Comparison of ENCODE assay signal across 8 mouse cellular contexts in genomic region chr1:184729357-184730140, GRCm38 (mm10). TPM values are rescaled to one million over a fixed set of nuclear protein-coding genes. Genes with fewer than 3 reads are reported as not detected.
DNase-seq lines count a peak whose midpoint lies in the region; ATAC-seq and TF ChIP-seq lines count a peak whose summit lies in the region.

No protein-coding gene starts in this region.

- H3K9ac ChIP-seq in heart, postnatal 0 days (replicated peaks; ENCODE audit: low read depth, low read length), result 0 out of 2 replicates have a peak overlapping the region, but pooled peaks have one; percentile 30

- TF ChIP-seq EP300 in heart, postnatal 0 days (IDR thresholded peaks at IDR 0.05; ENCODE audit: low read depth), result no peak

- peaks cover 86% of the 10 kb centered on the region for H3K27me3 ChIP-seq in heart, postnatal 0 days (ENCODE audit: control insufficient read depth, insufficient read depth, low read length)

- ATAC-seq in heart, postnatal 0 days (ENCODE audit: insufficient read depth, low read depth), result no peak

- intact Hi-C loops in heart, postnatal 14 days (cut with DNase I), result no loop called here
- intact Hi-C loops in gastrocnemius, postnatal 36 days (cut with DNase I), result loop anchor here (2.0 to 5.0 kb wide), 2 partner anchors 57 to 283 kb away; no protein-coding TSS in a partner anchor

- peak; percentile 27; the same call in 1 of the 2 replicates for TF ChIP-seq CTCF in bone marrow macrophage, adult 2 months (IDR thresholded peaks at IDR 0.05; ENCODE audit: low read depth, low read length)
- no peak for TF ChIP-seq CTCF in heart, postnatal 0 days (IDR thresholded peaks at IDR 0.05; ENCODE audit: low read depth)

- H3K4me3 ChIP-seq in bone marrow macrophage, adult 2 months (ENCODE audit: insufficient read depth, low read length), result peak overlapping the region; percentile 91
- peak overlapping the region; percentile 66 for H3K4me3 ChIP-seq in heart, postnatal 0 days (ENCODE audit: low read depth, low read length)

- H3K4me2 ChIP-seq in heart, postnatal 0 days (ENCODE audit: low read depth, low read length), result peak overlapping the region; percentile 86

- no peak for TF ChIP-seq POLR2A in bone marrow macrophage, adult 2 months (IDR thresholded peaks at IDR 0.05; ENCODE audit: borderline replicate concordance, low read depth, low read length)

- H3K4me1 ChIP-seq in bone marrow macrophage, adult 2 months (ENCODE audit: control insufficient read depth, insufficient read depth, low read length), result peaks cover 10% of the 10 kb centered on the region
- H3K4me1 ChIP-seq in heart, postnatal 0 days (ENCODE audit: control insufficient read depth, insufficient read depth), result peaks cover 6% of the 10 kb centered on the region

- H3K9me3 ChIP-seq in heart, postnatal 0 days (replicated peaks; ENCODE audit: control insufficient read depth, low read length), result no peaks in the 10 kb centered on the region

- H3K36me3 ChIP-seq in heart, postnatal 0 days (replicated peaks; ENCODE audit: control insufficient read depth, insufficient read depth, low read length), result peaks cover 6% of the 10 kb centered on the region; the same call in 1 of the 2 replicates

- peak overlapping the region; percentile 97 for H3K27ac ChIP-seq in bone marrow macrophage, adult 2 months (ENCODE audit: insufficient read depth, low read depth, low read length)
- no peak overlapping the region for H3K27ac ChIP-seq in heart, postnatal 0 days (ENCODE audit: low read depth)

- DNase-seq in heart, adult 18-20 months, result peak; percentile 56 to 63
- DNase-seq in heart, postnatal 14 days, result no peak
- no peak for DNase-seq in heart, postnatal 0 days (ENCODE audit: low spot score)
- DNase-seq in lung, postnatal 10 days, result peak; percentile 33
- no peak for DNase-seq in gastrocnemius, postnatal 36 days
- DNase-seq in adipocyte (ENCODE audit: low spot score), result no peak
- DNase-seq in B cell, adult 2 months, result no peak

- 15% methylated on average over 19 of the region's 19 CpGs for WGBS in heart, postnatal 0 days

RNA-seq across cellular contexts. Expression of gene Hlx, which starts 2.9 kb away (rescaled TPM):
- total RNA-seq in heart, adult 18-20 months (2021), result 1 to 10 TPM; 6.8 to 6.9 TPM
- 10 to 100 TPM; 17.7 to 23.1 TPM for total RNA-seq in heart, postnatal 14 days (2021)
- polyA plus RNA-seq in bone marrow macrophage, adult 2 months (2012; ENCODE audit: insufficient read depth, insufficient read length, missing spikeins), result 63.1 and 68.5 TPM in 2 replicates
- total RNA-seq in heart, postnatal 0 days (2014; rRNA removed; ENCODE audit: low replicate concordance), result 7.0 and 14.0 TPM in 2 replicates
- polyA plus RNA-seq in heart, postnatal 0 days (2015; fragmentation: Nextera tagmentation; extraction: Ambion mirVana), result 8.1 and 10.0 TPM in 2 replicates
- total RNA-seq in gastrocnemius, postnatal 36 days (2021), result 10 to 100 TPM in 1 of 2 experiments, 1 to 10 TPM in 1; 9.6 to 11.6 TPM

Comparison
In these comparisons a context has a peak if more than half of its experiments do, and no peak if none do; other contexts are left out.
1. DNase-seq: peak in heart, adult 18-20 months (2 of 2) and lung, postnatal 10 days (single experiment); none in heart, postnatal 14 days (0 of 2), heart, postnatal 0 days (single experiment), gastrocnemius, postnatal 36 days (0 of 2), adipocyte (single experiment) and B cell, adult 2 months (0 of 2).